Mouse (Mus musculus) right cerebral cortex, postnatal 10 days (tissue): Measurements from ENCODE around the gene Tnik.

ENCODE experiments used
- DNase-seq, 2 experiments: peaks; one replicate each; pipeline ENCODE4 v3.0.0; 2021; ENCODE audit warnings: low spot score in 2 of 2

Gene Tnik

DNA sequence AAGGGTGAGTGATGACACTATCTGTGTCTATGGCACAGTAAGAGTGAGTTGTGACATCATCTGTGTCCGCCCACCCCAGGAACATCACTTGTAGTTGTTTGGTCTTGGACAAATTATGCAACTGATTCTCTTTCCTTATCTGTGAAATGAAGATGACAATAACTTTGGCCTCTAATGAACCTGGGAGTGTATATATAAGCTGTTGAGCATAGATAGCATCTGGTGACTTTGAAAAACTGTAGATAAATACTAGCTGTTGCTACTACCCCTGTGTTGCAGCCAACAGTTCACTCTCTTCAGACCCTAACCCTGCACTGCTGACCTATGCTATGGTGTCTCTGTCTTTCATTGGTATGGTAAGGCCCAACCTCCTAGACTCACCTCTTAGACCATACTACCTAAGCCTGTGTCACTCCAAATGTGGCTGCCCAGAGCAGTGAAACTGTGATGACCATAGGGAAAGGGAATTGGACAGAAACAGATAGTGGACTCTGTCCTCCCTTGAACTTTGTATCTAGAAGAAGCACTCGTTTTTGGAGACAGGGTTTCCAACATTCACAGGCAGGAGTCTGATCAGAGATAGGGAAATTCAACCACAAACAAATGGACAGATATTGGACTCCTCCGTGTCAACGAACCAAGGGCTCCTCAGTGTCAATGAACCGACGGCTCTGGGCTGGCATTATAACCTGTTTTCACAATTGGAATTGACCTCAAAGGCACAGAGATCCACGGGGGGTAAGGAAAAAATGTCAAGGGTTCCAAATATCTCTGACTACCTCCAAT is 451.1 kb downstream of the Tnik start:
- no peak for DNase-seq

GRCm38 (mm10) chr3:28718521-28718920 is 455.5 kb downstream of the Tnik start:
- DNase-seq = no peak

- DNase-seq = no peak
Measured at GRCm38 (mm10) chr3:28721218-28721617, 458.2 kb downstream of the Tnik start.

GRCm38 (mm10) chr3:28721838-28722237 is 458.8 kb downstream of the Tnik start:
- DNase-seq = no peak

DNA sequence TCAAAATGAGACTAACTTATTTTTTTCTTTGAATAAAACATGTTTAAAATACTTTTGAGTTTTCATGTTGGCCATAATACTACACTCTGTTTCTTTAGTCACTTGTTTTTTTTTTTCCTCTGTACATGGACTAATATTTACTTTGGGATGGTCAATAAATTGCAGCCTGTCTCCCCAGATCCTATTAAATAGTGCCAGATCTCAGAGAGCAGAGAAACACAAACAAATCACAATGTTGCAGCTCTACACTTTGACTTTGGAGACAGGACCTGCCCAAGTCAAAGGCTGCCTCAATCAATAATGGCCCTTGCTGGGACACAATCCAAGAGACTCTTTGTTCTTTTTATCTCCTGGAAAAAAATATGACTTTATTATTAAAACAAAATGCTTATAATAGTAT is 459.5 kb downstream of the Tnik start:
- no peak for DNase-seq

GRCm38 (mm10) chr3:28723534-28723933 is 460.5 kb downstream of the Tnik start:
- DNase-seq = no peak

GRCm38 (mm10) chr3:28725203-28725602 is 462.2 kb downstream of the Tnik start:
- no peak for DNase-seq
